Mouse (Mus musculus) forebrain, embryonic 11.5 days (tissue): ENCODE measurements around the gene Nudt5. TPM values are rescaled to one million over a fixed set of nuclear protein-coding genes. Genes with fewer than 3 reads are reported as not detected.

Experiments
- ATAC-seq: fragments of 200-750 bp; cut with Nextera tagmentation; replicated peaks from 2 replicates; pipeline ENCODE4 v1.8.0; 2017; ENCODE audit warnings: moderate TSS enrichment; ENCODE audit not compliant: low FRiP score
- DNase-seq: peaks from one replicate; pipeline ENCODE4 v3.0.0-alpha.2; 2017; ENCODE audit warnings: low spot score
- H3K27ac ChIP-seq: fragments of 300-500 bp; sonication (generic); 2 replicates; pipeline ENCODE4 v1.5.1; 2014; ENCODE audit warnings: low read depth, low read length
- H3K27me3 ChIP-seq: fragments of 300-500 bp; sonication (generic); 2 replicates; pipeline ENCODE4 v1.6.1; 2014; ENCODE audit warnings: mild to moderate bottlenecking, low read length, mixed read lengths; ENCODE audit not compliant: control insufficient read depth, insufficient read depth
- H3K36me3 ChIP-seq: fragments of 300-500 bp; sonication (generic); 2 replicates; pipeline ENCODE4 v1.6.1; 2014; ENCODE audit warnings: mild to moderate bottlenecking, low read length, moderate library complexity, mixed read lengths; ENCODE audit not compliant: control insufficient read depth, insufficient read depth
- H3K4me1 ChIP-seq: fragments of 300-500 bp; sonication (generic); replicated peaks from 2 replicates; pipeline ENCODE4 v1.6.1; 2014; ENCODE audit warnings: low read length, mixed read lengths; ENCODE audit not compliant: control insufficient read depth, insufficient read depth
- H3K4me2 ChIP-seq: fragments of 300-500 bp; sonication (generic); 2 replicates; pipeline ENCODE4 v1.6.1; 2014; ENCODE audit warnings: low read depth, mild to moderate bottlenecking, low read length, moderate library complexity, mixed read lengths; ENCODE audit not compliant: severe bottlenecking
- H3K4me3 ChIP-seq: fragments of 300-500 bp; sonication (generic); 2 replicates; pipeline ENCODE4 v1.5.1; 2014; ENCODE audit warnings: low read depth, low read length
- H3K9ac ChIP-seq: fragments of 300-500 bp; sonication (generic); 2 replicates; pipeline ENCODE4 v1.6.1; 2014; ENCODE audit warnings: low read length
- H3K9me3 ChIP-seq: fragments of 300-500 bp; sonication (generic); 2 replicates; pipeline ENCODE4 v1.6.1; 2016; ENCODE audit warnings: low read length, mixed read lengths; ENCODE audit not compliant: control insufficient read depth
- WGBS: fragments of 180-500 bp; shearing (Covaris S2); extraction: QIAGEN DNeasy Blood & Tissue Kit; methylation state at CpG from one replicate; pipeline ENCODE4 v1.1.7; 2014; 5-methylcytosine and 5-hydroxymethylcytosine counted together
- polyA plus RNA-seq: library from polyadenylated mRNA; unstranded; fragments of >200 nt; fragmentation: Nextera tagmentation; extraction: Ambion mirVana; gene quantifications from 2 replicates; pipeline ENCODE4 v1.2.1, GENCODE M21; 2014

Gene Nudt5
- polyA plus RNA-seq, 1 experiment from 2014 or later, result 103 TPM

DNA sequence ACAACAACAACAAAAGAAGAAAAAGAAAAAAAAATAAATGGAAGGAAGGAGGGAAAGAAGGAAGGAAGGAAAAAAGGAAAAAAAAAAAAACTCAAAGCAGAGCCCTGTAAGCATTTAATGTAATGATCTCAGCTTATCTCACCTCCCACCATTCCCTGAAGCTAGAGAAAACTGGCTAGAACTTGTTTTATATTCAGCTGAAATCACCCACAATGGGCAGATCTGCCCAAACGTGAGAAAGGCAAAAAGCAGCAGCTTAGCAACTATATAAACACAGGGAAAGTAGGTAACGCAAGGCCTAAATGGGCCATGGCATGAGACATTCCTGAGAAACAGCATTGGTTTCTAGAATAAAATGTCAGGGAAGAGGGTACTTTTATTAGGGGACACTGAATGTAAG is 44.6 kb downstream of the Nudt5 start:
- DNase-seq (no peak), ATAC-seq (no peak)
- WGBS, result 72% methylated on average over 2 of the region's 2 CpGs
- Histone ChIP-seq H3K27ac (no peak overlapping the region), H3K9me3 (no peaks in the 10 kb centered on the region), H3K4me1 (peaks cover 4% of the 10 kb centered on the region; the same call in 1 of the 2 replicates), H3K9ac (no peak overlapping the region), H3K27me3 (no peaks in the 10 kb centered on the region), H3K4me3 (no peak overlapping the region), H3K4me2 (no peak overlapping the region), H3K36me3 (peaks cover 5% of the 10 kb centered on the region)

GRCm38 (mm10) chr2:5894296-5894695 is 49.5 kb downstream of the Nudt5 start:
- DNase-seq (no peak), ATAC-seq (no peak)
- H3K4me2 ChIP-seq, result peak overlapping the region; percentile 56
- peak overlapping the region; percentile 78 for H3K4me3 ChIP-seq
- H3K27ac ChIP-seq, result no peak overlapping the region
- H3K27me3 ChIP-seq, result no peaks in the 10 kb centered on the region
- no peaks in the 10 kb centered on the region; the same call in 1 of the 2 replicates for H3K36me3 ChIP-seq
- no peaks in the 10 kb centered on the region for H3K9me3 ChIP-seq
- H3K4me1 ChIP-seq, result peaks cover 4% of the 10 kb centered on the region; the same call in 1 of the 2 replicates
- peak overlapping the region; percentile 86 for H3K9ac ChIP-seq
- WGBS, result 54% methylated on average over 11 of the region's 11 CpGs

- peak; percentile 100 for ATAC-seq
- peak; percentile 100 for DNase-seq
- WGBS, result 1% methylated on average over 62 of the region's 62 CpGs
- no peaks in the 10 kb centered on the region; the same call in 1 of the 2 replicates for H3K36me3 ChIP-seq
- H3K9me3 ChIP-seq, result no peaks in the 10 kb centered on the region
- peaks cover 4% of the 10 kb centered on the region; the same call in 1 of the 2 replicates for H3K4me1 ChIP-seq
- no peaks in the 10 kb centered on the region for H3K27me3 ChIP-seq
- H3K9ac ChIP-seq, result peak within 1 kb of the TSS; percentile 86
- peak within 1 kb of the TSS; percentile 78 for H3K4me3 ChIP-seq
- H3K4me2 ChIP-seq, result peak within 1 kb of the TSS; percentile 56
- peak within 1 kb of the TSS; percentile 68; the same call in 1 of the 2 replicates for H3K27ac ChIP-seq
These were observed 50.2 kb downstream of the Nudt5 start, which contains the start of gene Sec61a2 for GRCm38 (mm10) chr2:5894843-5895570. Gene Sec61a2, minus strand, starts transcription at chr2:5895432.

- no peak for ATAC-seq
- DNase-seq, result no peak
- H3K9me3 ChIP-seq, result no peaks in the 10 kb centered on the region
- no peak overlapping the region for H3K9ac ChIP-seq
- H3K27ac ChIP-seq, result no peak overlapping the region
- 57% methylated on average over 5 of the region's 5 CpGs for WGBS
- no peak overlapping the region for H3K4me3 ChIP-seq
- no peaks in the 10 kb centered on the region for H3K36me3 ChIP-seq
- no peaks in the 10 kb centered on the region for H3K27me3 ChIP-seq
- H3K4me2 ChIP-seq, result no peak overlapping the region
- no peaks in the 10 kb centered on the region for H3K4me1 ChIP-seq
These were observed 55.3 kb downstream of the Nudt5 start for GRCm38 (mm10) chr2:5900145-5900544.

DNA sequence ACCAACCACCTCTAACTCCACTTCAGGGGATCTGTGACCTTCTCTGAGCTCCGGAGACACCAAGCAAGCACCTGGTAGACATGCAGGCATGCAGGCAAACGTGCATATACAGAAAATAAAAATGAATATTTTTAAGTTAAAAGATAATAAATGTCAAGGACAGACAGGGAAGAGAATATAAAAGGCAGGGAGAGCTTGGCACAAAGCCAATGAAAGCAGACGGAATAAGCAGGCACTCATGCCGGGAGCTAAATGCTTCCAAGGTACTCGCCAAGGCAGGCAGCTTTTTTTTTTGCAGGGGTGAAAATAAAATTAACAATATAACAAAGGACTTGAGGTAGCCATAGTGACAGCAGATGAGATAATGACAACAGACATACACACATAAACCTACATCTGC is 61.3 kb downstream of the Nudt5 start:
- H3K27ac ChIP-seq, result no peak overlapping the region
- ATAC-seq (no peak), DNase-seq (no peak)
- H3K4me3 ChIP-seq, result no peak overlapping the region
- no peak overlapping the region for H3K9ac ChIP-seq
- WGBS, result 69% methylated on average over 5 of the region's 5 CpGs
- no peaks in the 10 kb centered on the region for H3K36me3 ChIP-seq
- no peaks in the 10 kb centered on the region for H3K27me3 ChIP-seq
- no peaks in the 10 kb centered on the region for H3K9me3 ChIP-seq
- H3K4me1 ChIP-seq, result no peaks in the 10 kb centered on the region
- no peak overlapping the region for H3K4me2 ChIP-seq

DNA sequence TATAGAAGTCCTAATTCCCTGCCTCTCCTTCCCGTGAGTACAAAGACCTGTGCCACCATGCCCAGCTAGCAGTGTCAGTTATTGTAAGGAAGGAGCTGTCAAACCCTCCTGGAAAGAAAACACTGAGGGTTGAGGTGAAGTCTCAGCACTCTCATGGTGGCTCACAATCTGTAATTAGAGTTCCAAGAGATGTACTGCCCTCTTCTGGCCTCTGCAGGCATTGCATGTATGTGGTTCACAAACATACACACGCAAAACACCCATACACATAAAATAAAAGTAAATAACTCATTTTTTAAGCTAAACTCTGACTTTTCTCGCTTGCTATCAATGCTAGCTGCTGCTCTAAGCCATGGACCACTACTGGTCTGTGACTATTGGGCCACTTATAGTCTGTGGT is 61.8 kb downstream of the Nudt5 start:
- H3K4me1 ChIP-seq, result no peaks in the 10 kb centered on the region
- 48% methylated on average over 3 of the region's 3 CpGs for WGBS
- no peak overlapping the region for H3K27ac ChIP-seq
- DNase-seq (peak; percentile 69), ATAC-seq (no peak)
- no peaks in the 10 kb centered on the region for H3K36me3 ChIP-seq
- no peak overlapping the region for H3K4me3 ChIP-seq
- H3K9me3 ChIP-seq, result no peaks in the 10 kb centered on the region
- no peaks in the 10 kb centered on the region for H3K27me3 ChIP-seq
- H3K4me2 ChIP-seq, result no peak overlapping the region
- no peak overlapping the region for H3K9ac ChIP-seq

- Histone ChIP-seq H3K4me2 (no peak overlapping the region), H3K27ac (no peak overlapping the region), H3K9me3 (no peaks in the 10 kb centered on the region), H3K4me3 (no peak overlapping the region), H3K36me3 (no peaks in the 10 kb centered on the region), H3K9ac (no peak overlapping the region), H3K4me1 (no peaks in the 10 kb centered on the region), H3K27me3 (no peaks in the 10 kb centered on the region)
- DNase-seq (no peak), ATAC-seq (no peak)
- 84% methylated on average over 16 of the region's 16 CpGs for WGBS
These were observed 66.6 kb downstream of the Nudt5 start for GRCm38 (mm10) chr2:5911282-5911965.
